Mouse (Mus musculus) stomach, postnatal 0 days (tissue): ENCODE results near the gene Gcfc2.

Source experiments
- CTCF ChIP-seq: IDR thresholded peaks from 2 replicates; pipeline ENCODE4 v1.5.1; 2016; ENCODE audit warnings: antibody characterized with exemption, low read depth, mild to moderate bottlenecking, moderate library complexity
- EP300 ChIP-seq: optimal IDR thresholded peaks from 2 replicates; pipeline ENCODE3; 2016; ENCODE audit warnings: antibody characterized with exemption

GRCm38 (mm10) chr6:81966068-81966544, 42.6 kb downstream of the Gcfc2 start:
- TF ChIP-seq EP300 (no peak), CTCF (no peak)
